Mouse (Mus musculus): ENCODE results near the gene Dmwd.

- TF ChIP-seq CTCF (IDR thresholded peaks at IDR 0.05; ENCODE audit: extremely low read depth, insufficient read length, insufficient replicate concordance, low read depth, low read length) (no peak), POLR2A (IDR thresholded peaks at IDR 0.05; ENCODE audit: low read depth, low read length) (no peak)
Observed at GRCm38 (mm10) chr7:19119083-19119482, 43.1 kb downstream of the Dmwd start.

All from small intestine, adult 2 months (tissue).